Mouse (Mus musculus) Patski (cell line): Measurements from ENCODE around the gene Nrap. TPM values are rescaled to one million over a fixed set of nuclear protein-coding genes. Genes with fewer than 3 reads are reported as not detected.

Experiments used
- ATAC-seq: fragments of 100-300 bp; one replicate; pipeline ENCODE4 v1.8.0; 2021
- CTCF ChIA-PET: fragments of 350-600 bp; sonication (Branson Sonifier 250); formaldehyde crosslinking; loops from one replicate; lab custom pipeline; 2022; ENCODE audit warnings: inconsistent platforms; lab: Charles Lee
- POLR2A ChIA-PET: fragments of 350-600 bp; sonication (Branson Sonifier 250); formaldehyde crosslinking; loops from one replicate; lab custom pipeline; 2022; ENCODE audit warnings: antibody characterized with exemption, inconsistent platforms; lab: Charles Lee
- DNase-seq: peaks from one replicate; pipeline ENCODE4 v3.0.0-alpha.2; 2011; ENCODE audit warnings: low read depth, low spot score
- H3K27me3 ChIP-seq: fragments of 371-371 bp; one replicate; pipeline ENCODE4 v1.5.1; 2021
- CTCF ChIP-seq: fragments of 100-300 bp; IDR thresholded peaks from one replicate; pipeline ENCODE4 v1.5.1; 2021
- in situ Hi-C: fragments of 300-500 bp; cut with MboI; formaldehyde crosslinking; loops from 3 replicates; pipeline ENCODE4 v1.11.1; 2018; ENCODE audit warnings: low pct_unique_long_range_greater_than_20kb, mixed read lengths
- polyA plus RNA-seq: library from polyadenylated mRNA; unstranded; gene quantifications from one replicate; pipeline ENCODE4 v1.2.3, GENCODE M21; 2021

Gene Nrap
- polyA plus RNA-seq, 1 experiment from 2014 or later = 10.8 TPM

DNA sequence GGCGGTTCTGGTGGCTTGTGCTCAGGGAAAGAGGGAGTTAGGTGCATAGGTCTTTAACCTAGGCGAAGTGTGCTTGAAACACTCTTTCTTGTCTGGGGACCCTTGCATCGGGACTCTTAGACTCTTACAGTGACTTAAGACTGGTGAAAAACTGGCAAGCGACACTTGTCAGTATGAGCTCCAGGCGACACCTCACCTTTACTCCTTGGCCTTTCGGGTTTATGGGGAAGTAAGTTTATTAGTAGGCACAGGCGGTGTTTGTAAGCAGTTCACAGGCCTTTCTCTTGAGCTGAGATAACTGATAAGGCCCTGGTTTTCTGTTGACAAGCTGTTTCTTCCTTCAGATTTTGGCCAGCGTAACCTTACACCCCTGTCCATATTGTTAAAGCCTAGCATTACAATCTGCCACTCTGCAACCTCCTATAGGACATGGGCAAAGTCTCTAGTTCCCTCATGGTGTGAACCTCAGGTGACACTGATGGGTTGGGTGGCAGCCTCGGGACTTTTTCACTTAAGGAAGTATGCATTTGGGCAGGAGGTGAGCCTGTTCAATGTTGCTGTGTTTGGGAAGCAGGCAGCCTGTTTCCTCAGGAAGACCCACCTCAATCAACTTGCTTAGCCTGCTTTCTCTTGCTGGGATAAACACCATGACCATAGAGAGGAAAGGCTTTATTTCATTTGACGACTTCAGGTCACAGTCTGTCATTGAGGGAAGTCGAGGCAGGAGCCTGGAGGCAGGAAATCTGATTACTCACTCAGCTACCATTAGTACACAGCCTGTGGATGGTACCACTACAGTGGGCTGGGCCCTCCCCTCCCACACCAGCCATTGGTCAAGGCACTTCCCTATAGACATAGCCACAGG is 8.1 kb upstream of the Nrap start:
- DNase-seq (no peak), ATAC-seq (no peak)
- POLR2A ChIA-PET = no interaction called here
- no peaks in the 10 kb centered on the region for H3K27me3 ChIP-seq
- no peak for TF ChIP-seq CTCF
- in situ Hi-C loops = no loop called here
- CTCF ChIA-PET = interaction anchor here (1.1 to 1.8 kb wide), 2 partner anchors 26 to 379 kb away, joined by 3 to 4 read pairs; no protein-coding TSS in a partner anchor

DNA sequence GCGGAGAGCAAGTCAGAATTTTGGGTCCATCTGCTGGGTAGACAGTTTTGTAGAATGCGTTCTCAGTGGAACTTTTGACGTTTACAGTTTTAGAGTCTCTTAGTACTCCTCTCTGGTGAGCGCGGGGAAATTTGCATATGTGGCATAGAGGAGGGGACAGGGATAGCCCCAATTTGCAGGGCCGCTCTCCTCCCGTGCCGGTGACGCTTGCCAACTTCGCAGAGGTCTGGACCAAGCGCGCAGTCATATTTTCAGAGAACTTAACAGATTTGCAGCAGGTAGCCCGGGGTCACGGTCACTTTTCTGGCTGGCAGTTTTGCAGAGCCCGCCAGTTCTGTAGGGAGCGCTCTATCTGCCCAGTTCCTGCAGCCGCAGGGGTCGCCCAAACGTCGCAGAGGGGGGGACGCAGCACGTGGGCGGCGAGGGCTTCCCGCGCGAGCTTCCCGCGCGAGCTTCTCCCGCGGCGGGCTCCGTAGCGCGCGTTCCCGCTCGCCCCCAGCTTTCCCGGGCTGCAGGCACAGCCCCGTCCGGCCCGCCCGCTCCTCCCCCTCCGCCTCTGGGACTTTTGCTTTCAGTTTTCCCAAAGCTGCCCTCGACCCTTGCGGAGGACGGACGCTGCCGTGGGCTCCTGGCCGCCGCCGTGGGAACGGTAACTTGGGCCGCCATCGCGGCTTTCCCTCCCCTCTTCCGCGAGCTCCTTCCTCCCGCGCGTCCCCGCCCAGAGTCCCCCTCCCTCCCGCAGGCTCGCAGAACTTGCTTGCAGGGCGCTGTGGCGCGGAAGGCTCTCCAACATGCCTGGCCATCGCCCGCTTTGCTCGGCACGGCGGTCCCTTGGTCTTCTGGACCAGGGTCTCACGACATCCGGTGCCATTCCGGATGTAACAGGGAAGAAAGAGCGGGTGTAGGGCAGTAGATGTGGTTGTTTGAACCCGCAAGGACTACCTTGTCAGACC is 7.1 kb upstream of the Nrap start, which contains the start of gene Casp7:
TSS of gene Casp7 (plus strand) at position 461 of the 953 bp plus-strand sequence.
- ATAC-seq = peak; percentile 58
- TF ChIP-seq CTCF = no peak
- CTCF ChIA-PET = interaction anchor here (2.3 kb wide), 1 partner anchor 13 kb away, joined by 6 read pairs; no protein-coding TSS in a partner anchor
- in situ Hi-C loops = no loop called here
- H3K27me3 ChIP-seq = no peaks in the 10 kb centered on the region
- no peak for DNase-seq
- POLR2A ChIA-PET = interaction anchor here (1.0 to 1.4 kb wide), 2 partner anchors 13 to 23 kb away, joined by 3 read pairs; no protein-coding TSS in a partner anchor

DNA sequence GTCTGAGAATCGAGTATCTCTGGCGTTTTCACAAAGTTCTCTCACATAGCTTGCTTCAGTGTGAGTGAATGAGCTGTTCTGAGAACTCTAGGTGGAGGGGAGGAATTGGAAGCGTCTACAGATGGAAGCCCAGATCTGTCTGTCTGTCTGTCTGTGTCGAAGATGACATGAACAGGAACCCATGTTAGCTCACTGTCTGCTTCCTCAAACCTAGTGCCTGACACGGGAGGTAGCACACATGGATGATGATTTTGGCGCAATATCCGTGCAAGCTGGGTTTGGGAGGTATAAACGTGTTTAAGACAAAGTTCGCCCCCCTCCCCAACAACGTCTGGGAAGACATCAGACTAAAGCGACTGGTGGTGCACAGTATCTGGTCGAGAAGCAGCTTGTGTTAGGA is 6.4 kb upstream of the Nrap start:
- ATAC-seq = no peak
- no peak for DNase-seq
- in situ Hi-C loops = no loop called here
- POLR2A ChIA-PET = interaction anchor here (1.0 to 1.4 kb wide), 2 partner anchors 12 to 22 kb away, joined by 3 read pairs; no protein-coding TSS in a partner anchor
- TF ChIP-seq CTCF = no peak
- CTCF ChIA-PET = interaction anchor here (2.3 kb wide), 1 partner anchor 13 kb away, joined by 6 read pairs; no protein-coding TSS in a partner anchor
- H3K27me3 ChIP-seq = no peaks in the 10 kb centered on the region

DNA sequence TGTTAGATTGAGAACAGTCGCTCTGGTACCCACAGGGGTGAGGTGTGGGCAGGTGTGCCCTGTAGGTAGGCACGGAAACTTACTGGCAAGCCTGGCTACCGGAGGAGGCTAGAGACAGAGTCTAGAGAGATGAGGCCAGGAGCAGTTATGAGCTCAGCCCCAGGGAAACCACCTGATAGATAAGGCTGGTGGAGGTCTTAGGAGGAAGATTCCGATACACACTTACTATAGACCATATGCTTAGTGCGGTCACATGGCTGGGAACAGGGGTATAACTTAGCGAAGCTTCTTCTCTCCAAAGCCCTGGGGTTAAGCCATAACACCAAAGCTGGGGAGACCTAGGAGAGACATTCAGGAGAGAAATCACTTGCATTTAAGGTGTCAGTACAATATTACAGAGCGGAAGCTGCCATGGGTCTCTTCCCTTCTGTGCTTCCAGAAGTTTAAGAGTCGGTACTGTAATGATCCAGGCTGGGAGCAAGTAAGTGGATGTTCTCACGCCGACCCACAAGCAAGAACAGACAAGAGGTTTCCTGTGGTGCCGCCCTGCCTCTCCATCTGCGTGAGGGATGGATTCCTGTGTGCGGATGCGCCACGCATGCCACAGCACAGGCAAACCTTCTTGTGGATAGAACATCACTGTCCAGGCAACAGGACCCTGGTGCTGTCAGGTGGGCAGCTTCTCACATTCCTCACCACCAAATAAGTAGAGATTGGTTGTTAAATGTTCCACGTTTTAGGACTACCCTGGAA is 5.5 kb upstream of the Nrap start:
- H3K27me3 ChIP-seq = no peaks in the 10 kb centered on the region
- ChIA-PET POLR2A (no interaction called here), CTCF (interaction anchor here (1.4 to 2.3 kb wide), 2 partner anchors 12 to 15 kb away, joined by 3 to 6 read pairs; no protein-coding TSS in a partner anchor)
- no peak for TF ChIP-seq CTCF
- in situ Hi-C loops = no loop called here
- ATAC-seq = no peak
- no peak for DNase-seq

DNA sequence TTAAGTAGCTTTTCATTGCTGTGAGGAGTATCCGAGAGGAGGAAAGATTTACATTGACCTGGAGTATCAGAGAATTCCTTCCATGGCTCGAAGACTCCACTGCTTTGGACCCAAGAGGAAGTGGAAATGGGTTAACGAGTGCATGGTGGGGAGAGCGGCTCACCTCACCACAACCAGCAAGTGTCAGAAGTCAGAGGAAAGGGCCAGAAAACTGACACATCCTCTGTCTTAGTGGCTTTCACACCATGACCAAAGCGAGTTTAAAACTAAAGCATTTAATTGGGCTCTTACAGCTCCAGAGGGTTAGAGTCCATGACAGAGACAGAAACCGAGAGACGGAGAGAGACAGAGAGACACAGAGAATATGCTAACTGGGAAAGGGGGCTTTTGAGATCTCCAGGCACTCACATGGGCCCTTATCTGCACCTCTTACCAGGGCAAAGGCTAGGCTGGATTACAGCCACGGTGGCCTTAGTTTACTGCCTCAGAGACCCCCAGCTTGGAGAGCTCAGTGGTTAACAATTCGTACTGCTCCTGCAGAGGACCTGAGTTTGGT is 3.6 kb upstream of the Nrap start:
- no peaks in the 10 kb centered on the region for H3K27me3 ChIP-seq
- ChIA-PET POLR2A (no interaction called here), CTCF (no interaction called here)
- ATAC-seq = no peak
- no peak for DNase-seq
- in situ Hi-C loops = no loop called here
- no peak for TF ChIP-seq CTCF

DNA sequence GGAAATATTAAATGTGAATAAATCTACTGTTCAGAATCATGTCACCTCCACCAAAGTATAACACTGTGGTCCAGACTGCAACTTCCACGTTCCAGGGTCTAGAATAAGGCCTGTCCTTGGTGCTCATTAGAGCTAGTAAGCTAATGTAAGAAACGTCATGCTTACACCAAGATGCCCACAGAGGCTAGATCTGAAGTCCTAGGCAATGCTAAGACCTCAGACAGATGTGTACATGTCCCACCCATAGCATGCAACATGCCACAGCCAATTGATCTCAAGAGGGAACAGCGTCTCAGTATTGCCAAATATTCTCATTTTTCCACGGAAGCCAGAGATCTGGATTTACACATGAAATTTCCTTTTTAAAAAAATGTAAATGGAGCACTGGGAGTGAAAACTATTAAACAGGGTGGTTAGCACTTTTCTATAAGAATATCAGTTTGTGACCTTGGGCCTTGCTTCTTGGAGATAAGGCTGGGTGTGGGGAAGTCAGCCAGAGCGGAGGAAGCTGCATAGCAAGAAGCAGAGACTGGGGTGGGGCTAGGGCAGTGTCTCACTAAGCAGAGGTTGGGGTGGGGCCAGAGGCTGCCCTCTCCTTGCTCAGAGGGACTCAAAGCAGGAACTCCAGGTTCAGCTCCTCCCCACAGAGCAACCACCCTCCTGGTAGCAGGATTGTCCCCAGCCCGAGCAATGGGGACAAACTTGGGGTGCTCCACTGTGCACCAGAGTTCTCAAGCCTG is 1.6 kb upstream of the Nrap start:
- POLR2A ChIA-PET = no interaction called here

DNA sequence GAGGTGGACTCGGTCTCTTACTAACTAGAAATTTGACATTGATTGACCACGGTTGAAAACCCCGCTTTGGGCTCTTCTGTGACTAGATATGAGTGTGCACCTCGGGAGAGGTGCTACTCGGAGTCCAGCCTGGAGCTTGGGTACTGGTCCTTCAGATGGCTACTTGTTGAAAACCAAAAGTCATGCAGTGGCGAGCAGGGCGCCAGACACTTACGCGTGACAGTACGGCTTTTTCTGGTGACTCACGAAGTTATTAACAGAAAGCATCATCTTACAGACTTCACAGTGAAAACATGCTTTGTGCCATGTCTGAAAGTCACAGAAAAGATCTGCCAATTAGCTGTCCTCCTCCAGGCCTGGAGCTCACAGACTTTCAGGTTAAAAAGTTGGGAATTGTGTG is 661 bp downstream of the Nrap start:
- ChIA-PET CTCF (no interaction called here), POLR2A (no interaction called here)
- no peaks in the 10 kb centered on the region for H3K27me3 ChIP-seq
- DNase-seq (no peak), ATAC-seq (no peak)
- TF ChIP-seq CTCF = no peak
- in situ Hi-C loops = no loop called here

More for the DNA sequence above, 1.6 kb upstream of the Nrap start:
- TF ChIP-seq CTCF = no peak
- CTCF ChIA-PET = no interaction called here
- no peaks in the 10 kb centered on the region for H3K27me3 ChIP-seq
- ATAC-seq (no peak), DNase-seq (no peak)
- in situ Hi-C loops = no loop called here

DNA sequence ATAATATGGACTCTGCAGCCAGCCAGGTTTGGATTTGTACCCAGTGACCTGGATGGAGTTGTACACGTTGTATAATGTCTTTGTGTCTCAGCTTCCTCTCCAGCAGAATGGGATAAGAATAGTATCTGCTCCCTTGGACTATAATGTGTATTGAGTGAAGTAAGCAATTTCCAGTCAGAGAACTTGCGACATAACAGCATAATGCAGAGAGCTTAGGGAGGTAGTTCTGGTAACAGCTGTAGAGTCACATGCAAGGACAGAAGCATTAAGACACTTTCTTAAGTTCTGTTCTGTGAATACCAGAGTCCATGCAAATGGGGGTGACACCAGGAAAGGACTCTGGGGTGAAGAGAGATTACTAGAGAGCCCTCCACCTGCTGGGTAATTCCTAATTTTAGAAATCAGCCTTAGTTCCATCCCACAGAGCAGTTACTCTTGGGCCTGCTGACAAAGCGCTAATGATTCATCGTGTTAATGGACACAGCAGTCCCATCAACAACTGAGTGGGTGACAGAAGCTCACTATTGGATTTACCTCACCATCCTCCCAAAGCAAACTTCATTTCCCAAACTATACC is 2.0 kb downstream of the Nrap start:
- in situ Hi-C loops = no loop called here
- POLR2A ChIA-PET = interaction anchor here (0.7 kb wide), 1 partner anchor 34 kb away, joined by 3 read pairs; no protein-coding TSS in a partner anchor
- CTCF ChIA-PET = interaction anchor here (1.0 kb wide), 1 partner anchor 10 kb away, joined by 4 read pairs; no protein-coding TSS in a partner anchor
- DNase-seq (no peak), ATAC-seq (peak; percentile 21)
- no peak for TF ChIP-seq CTCF
- no peaks in the 10 kb centered on the region for H3K27me3 ChIP-seq
